Mouse (Mus musculus) neural tube, embryonic 12.5 days (tissue): ENCODE measurements around the gene Usp24. TPM values are rescaled to one million over a fixed set of nuclear protein-coding genes. Genes with fewer than 3 reads are reported as not detected.

ENCODE experiments used
- ATAC-seq: fragments of 200-750 bp; cut with Nextera tagmentation; 2 replicates; pipeline ENCODE4 v1.8.0; 2017; ENCODE audit warnings: low read depth, mild to moderate bottlenecking, moderate TSS enrichment, moderate library complexity; ENCODE audit not compliant: low FRiP score
- H3K27ac ChIP-seq: fragments of 300-500 bp; sonication (generic); 2 replicates; pipeline ENCODE4 v1.5.1; 2016
- H3K27me3 ChIP-seq: fragments of 300-500 bp; sonication (generic); replicated peaks from 2 replicates; pipeline ENCODE4 v1.6.1; 2016; ENCODE audit warnings: mild to moderate bottlenecking
- H3K36me3 ChIP-seq: fragments of 300-500 bp; sonication (generic); 2 replicates; pipeline ENCODE4 v1.6.1; 2016; ENCODE audit warnings: mild to moderate bottlenecking
- H3K4me1 ChIP-seq: fragments of 300-500 bp; sonication (generic); 2 replicates; pipeline ENCODE4 v1.6.1; 2016
- H3K4me2 ChIP-seq: fragments of 300-500 bp; sonication (generic); replicated peaks from 2 replicates; pipeline ENCODE4 v1.6.1; 2016; ENCODE audit warnings: mild to moderate bottlenecking
- H3K4me3 ChIP-seq: fragments of 300-500 bp; sonication (generic); 2 replicates; pipeline ENCODE4 v1.5.1; 2016
- H3K9ac ChIP-seq: fragments of 300-500 bp; sonication (generic); 2 replicates; pipeline ENCODE4 v1.6.1; 2016; ENCODE audit warnings: mild to moderate bottlenecking
- H3K9me3 ChIP-seq: fragments of 300-500 bp; sonication (generic); 2 replicates; pipeline ENCODE4 v1.6.1; 2016; ENCODE audit warnings: mild to moderate bottlenecking
- WGBS: fragments of 180-500 bp; shearing (Covaris S2); methylation state at CpG from one replicate; pipeline ENCODE4 v1.1.7; 2016; 5-methylcytosine and 5-hydroxymethylcytosine counted together
- polyA plus RNA-seq: library from polyadenylated mRNA; unstranded; fragments of >200 nt; fragmentation: Nextera tagmentation; extraction: Ambion mirVana; gene quantifications from 2 replicates; pipeline ENCODE4 v1.2.1, GENCODE M21; 2016

Usp24 gene
- polyA plus RNA-seq, 1 experiment from 2014 or later, result 10.2 TPM

DNA sequence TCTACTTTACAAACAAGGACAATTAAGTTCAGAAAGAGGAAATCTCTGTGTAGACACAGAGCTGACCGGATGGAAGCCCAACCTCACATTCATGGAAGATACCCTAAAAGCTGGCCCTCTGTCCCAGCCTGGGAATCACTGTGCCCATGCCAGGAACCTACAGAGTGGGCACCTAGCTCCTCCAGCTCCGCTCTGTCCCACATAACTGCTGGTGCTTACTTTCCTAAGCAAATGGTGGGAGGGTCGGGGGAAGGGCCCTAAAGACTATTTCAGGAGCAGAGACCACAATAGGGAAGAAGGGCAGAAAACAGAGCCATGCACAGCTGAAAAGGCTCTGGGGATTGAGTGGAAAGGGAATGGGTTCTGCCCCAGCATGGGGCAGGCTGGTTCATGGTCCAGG is 164.5 kb downstream of the Usp24 start:
- ATAC-seq, result no peak
- Histone ChIP-seq H3K36me3 (no peaks in the 10 kb centered on the region), H3K9ac (no peak overlapping the region), H3K27me3 (no peaks in the 10 kb centered on the region), H3K9me3 (no peaks in the 10 kb centered on the region), H3K27ac (no peak overlapping the region), H3K4me2 (no peak overlapping the region), H3K4me1 (peaks cover 5% of the 10 kb centered on the region), H3K4me3 (no peak overlapping the region)
- WGBS, result 65% methylated on average over 3 of the region's 3 CpGs

DNA sequence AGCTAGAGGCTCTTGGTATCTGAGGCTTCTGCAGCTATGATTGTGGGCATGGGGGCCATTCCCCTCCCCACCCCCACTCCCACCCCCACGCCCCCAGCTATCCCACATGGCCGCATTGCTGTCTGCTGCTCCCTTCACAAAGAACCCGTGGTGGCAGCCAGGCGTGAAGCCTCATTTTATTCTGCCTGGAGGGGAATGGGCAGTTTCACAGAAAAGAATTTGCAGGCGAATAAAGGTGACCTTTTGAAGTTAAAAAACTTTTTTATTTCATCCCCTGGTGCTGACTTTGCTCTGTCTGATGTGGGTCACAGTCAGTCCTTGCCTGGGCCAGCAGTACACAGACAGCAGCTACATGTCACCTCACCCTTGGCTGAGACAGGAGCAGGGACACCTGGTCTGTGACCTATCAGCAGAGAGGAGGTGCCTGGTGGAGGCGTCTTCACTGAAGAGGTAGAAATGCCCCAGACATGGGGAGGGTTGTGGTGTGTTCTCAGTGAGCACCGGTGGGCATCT is 167.3 kb downstream of the Usp24 start:
- Histone ChIP-seq H3K27ac (no peak overlapping the region), H3K27me3 (no peaks in the 10 kb centered on the region), H3K4me2 (no peak overlapping the region), H3K36me3 (no peaks in the 10 kb centered on the region), H3K4me3 (no peak overlapping the region), H3K9me3 (no peaks in the 10 kb centered on the region), H3K4me1 (peaks cover 5% of the 10 kb centered on the region), H3K9ac (no peak overlapping the region)
- ATAC-seq, result no peak
- WGBS, result 46% methylated on average over 7 of the region's 7 CpGs

DNA sequence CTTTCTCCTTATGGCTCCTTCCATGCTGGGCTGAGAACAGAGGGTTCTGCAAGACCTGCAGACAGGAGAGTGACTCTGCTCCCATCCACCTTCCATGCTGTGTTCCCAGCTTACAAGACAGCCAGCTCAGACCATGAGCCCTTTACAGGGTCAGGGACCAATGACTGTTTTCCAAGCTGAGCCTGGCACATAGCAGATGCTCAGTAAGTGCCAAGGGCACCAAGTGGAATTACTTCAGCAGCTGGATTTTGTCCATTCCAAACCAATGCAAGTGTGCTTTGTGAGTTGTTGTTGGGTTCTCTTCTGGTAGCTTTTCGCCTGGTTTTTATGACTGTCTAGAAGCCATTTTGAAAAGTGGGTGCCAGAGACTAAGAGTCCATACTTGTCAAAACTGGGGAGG is 167.8 kb downstream of the Usp24 start:
- H3K9ac ChIP-seq, result no peak overlapping the region
- H3K9me3 ChIP-seq, result no peaks in the 10 kb centered on the region
- 91% methylated on average over 1 of the region's 1 CpGs for WGBS
- H3K27me3 ChIP-seq, result no peaks in the 10 kb centered on the region
- no peak overlapping the region for H3K4me2 ChIP-seq
- no peak overlapping the region for H3K27ac ChIP-seq
- H3K36me3 ChIP-seq, result no peaks in the 10 kb centered on the region
- H3K4me3 ChIP-seq, result no peak overlapping the region
- no peak for ATAC-seq
- H3K4me1 ChIP-seq, result peaks cover 5% of the 10 kb centered on the region

DNA sequence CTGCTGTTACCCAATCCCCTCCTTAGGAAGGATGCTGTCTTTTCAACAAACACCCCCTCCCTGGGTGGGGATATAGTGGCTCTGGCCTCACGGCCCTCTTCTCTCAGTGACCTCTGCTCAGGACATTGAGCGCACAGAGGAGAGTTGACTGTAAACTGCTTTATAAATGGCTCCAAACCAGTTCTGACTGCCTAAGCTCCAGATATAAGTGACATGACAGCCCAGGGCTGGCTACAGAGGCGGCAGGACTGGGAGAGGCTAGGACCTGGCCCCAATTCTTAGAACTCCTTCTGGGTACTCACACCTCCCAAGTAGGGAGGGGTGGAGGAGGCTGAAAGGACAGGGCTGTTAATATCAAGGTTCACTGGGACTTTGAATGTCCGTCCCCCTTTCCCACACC is 174.6 kb downstream of the Usp24 start:
- Histone ChIP-seq H3K9me3 (no peaks in the 10 kb centered on the region), H3K27me3 (no peaks in the 10 kb centered on the region), H3K27ac (no peak overlapping the region), H3K4me1 (no peaks in the 10 kb centered on the region), H3K36me3 (no peaks in the 10 kb centered on the region), H3K9ac (no peak overlapping the region), H3K4me2 (no peak overlapping the region), H3K4me3 (no peak overlapping the region)
- no peak for ATAC-seq
- 69% methylated on average over 4 of the region's 4 CpGs for WGBS

Other genes with a start within 250 kb of the Usp24 start
- 1.2 and 1.6 TPM in 2 replicates for gene Pcsk9, start 148.1 kb downstream of the Usp24 start, polyA plus RNA-seq
- gene Bsnd, start 176.1 kb downstream of the Usp24 start, polyA plus RNA-seq, result not detected in 2 replicates
- 5.3 and 6.2 TPM in 2 replicates for gene Dhcr24, start 244.8 kb downstream of the Usp24 start, polyA plus RNA-seq